Mouse (Mus musculus) liver, embryonic 16.5 days (tissue): ENCODE measurements around the gene Gm9844. TPM values are rescaled to one million over a fixed set of nuclear protein-coding genes. Genes with fewer than 3 reads are reported as not detected.

Experiments used
- polyA plus RNA-seq: library from polyadenylated mRNA; unstranded; fragments of >200 nt; fragmentation: Nextera tagmentation; extraction: Ambion mirVana; gene quantifications from 2 replicates; pipeline ENCODE4 v1.2.1, GENCODE M21; 2015

The Gm9844 gene
- polyA plus RNA-seq, 1 experiment from 2014 or later: 1.2 TPM

Other genes with a start within 250 kb of the Gm9844 start
- gene Lypd3, start 225.7 kb upstream of the Gm9844 start, polyA plus RNA-seq: 0.05 TPM in 1 of 2 replicates, not detected in the other
- gene Tex101, start 185.5 kb upstream of the Gm9844 start, polyA plus RNA-seq: not detected in 2 replicates
- not detected in 2 replicates for gene BC049730, start 153.0 kb upstream of the Gm9844 start, polyA plus RNA-seq
- not detected in 2 replicates for gene Gm4763, start 135.3 kb upstream of the Gm9844 start, polyA plus RNA-seq
- 13.6 and 18.1 TPM in 2 replicates for gene Cd177, start 101.9 kb upstream of the Gm9844 start, polyA plus RNA-seq
- 3.1 and 3.5 TPM in 2 replicates for gene Ceacam10, start 85.0 kb upstream of the Gm9844 start, polyA plus RNA-seq
- gene Lypd4, start 7.7 kb downstream of the Gm9844 start, polyA plus RNA-seq: not detected in 2 replicates
- gene Dmrtc2, start 7.8 kb downstream of the Gm9844 start, polyA plus RNA-seq: not detected in 2 replicates
- gene Rps19, start 22.2 kb downstream of the Gm9844 start, polyA plus RNA-seq: 1,002 and 1,147 TPM in 2 replicates
- gene Cd79a, start 35.2 kb downstream of the Gm9844 start, polyA plus RNA-seq: 10.5 and 13.9 TPM in 2 replicates
- 35.1 and 38.0 TPM in 2 replicates for gene Arhgef1, start 40.7 kb downstream of the Gm9844 start, polyA plus RNA-seq
- not detected in 2 replicates for gene Gm4881, start 82.3 kb downstream of the Gm9844 start, polyA plus RNA-seq
- 56.4 and 58.7 TPM in 2 replicates for gene Rabac1, start 110.5 kb downstream of the Gm9844 start, polyA plus RNA-seq
- gene Atp1a3, start 143.7 kb downstream of the Gm9844 start, polyA plus RNA-seq: 0.95 and 1.1 TPM in 2 replicates
- gene Grik5, start 210.1 kb downstream of the Gm9844 start, polyA plus RNA-seq: 0.76 and 0.92 TPM in 2 replicates
- gene Zfp574, start 210.4 kb downstream of the Gm9844 start, polyA plus RNA-seq: 8.1 and 10.4 TPM in 2 replicates